Mouse (Mus musculus): ENCODE measurements at regions not wholly inside any gene's neighbourhood (a gene's known extent, or its start where the extent isn't known, plus 50 kb on each side); places are given as distances from the start of the nearest gene placed in this dataset.

GRCm38 (mm10) chr12:69425610-69426009 lies 53.4 kb upstream of the Gm9887 start:
- peaks cover 28% of the 10 kb centered on the region for H3K4me1 ChIP-seq (replicated peaks; ENCODE audit: low read depth, low read length)
- peaks cover 16% of the 10 kb centered on the region for H3K27me3 ChIP-seq (ENCODE audit: insufficient read depth, low read length)
- H3K36me3 ChIP-seq (ENCODE audit: insufficient read depth, low read length) = no peaks in the 10 kb centered on the region
- no peak for TF ChIP-seq CTCF (conservative IDR thresholded peaks at IDR 0.05; ENCODE audit: low read length)
- TF ChIP-seq NANOG (IDR thresholded peaks at IDR 0.05; ENCODE audit: borderline replicate concordance, low read length) = no peak
- TF ChIP-seq POU5F1 (IDR thresholded peaks at IDR 0.05; ENCODE audit: borderline replicate concordance, low read length) = no peak
- peaks cover 10% of the 10 kb centered on the region for H3K9me3 ChIP-seq (ENCODE audit: low read length)
- no peak overlapping the region for H3K4me3 ChIP-seq (replicated peaks; ENCODE audit: low read length)

DNA sequence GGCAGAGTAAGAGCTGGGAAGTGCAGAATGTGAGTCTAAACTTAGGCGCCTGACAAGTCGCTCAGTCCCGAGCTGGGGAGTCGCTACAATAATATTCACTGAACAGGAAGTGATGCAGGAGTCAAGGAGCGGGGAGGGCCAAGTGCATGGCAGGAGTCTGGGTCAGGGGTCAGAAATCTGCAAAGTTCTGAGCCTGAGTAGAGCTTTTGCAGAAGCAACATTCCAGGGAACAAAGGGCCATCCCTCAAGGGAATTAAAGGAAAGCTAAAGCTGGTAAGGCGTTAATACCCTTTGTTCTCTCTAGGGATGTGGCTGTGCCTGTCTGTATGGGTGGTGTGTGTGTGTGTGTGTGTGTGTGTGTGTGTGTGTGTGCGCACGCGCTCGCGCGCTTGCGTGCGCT lies 52.7 kb upstream of the Gm9887 start:
- Histone ChIP-seq H3K4me3 (replicated peaks; ENCODE audit: low read length) (no peak overlapping the region), H3K9me3 (ENCODE audit: low read length) (peaks cover 5% of the 10 kb centered on the region), H3K36me3 (ENCODE audit: insufficient read depth, low read length) (no peaks in the 10 kb centered on the region), H3K27me3 (ENCODE audit: insufficient read depth, low read length) (peaks cover 21% of the 10 kb centered on the region), H3K4me1 (replicated peaks; ENCODE audit: low read depth, low read length) (peaks cover 28% of the 10 kb centered on the region)
- TF ChIP-seq POU5F1 (IDR thresholded peaks at IDR 0.05; ENCODE audit: borderline replicate concordance, low read length) (no peak), NANOG (IDR thresholded peaks at IDR 0.05; ENCODE audit: borderline replicate concordance, low read length) (no peak), CTCF (conservative IDR thresholded peaks at IDR 0.05; ENCODE audit: low read length) (no peak)

Measured in E14TG2a.4 (cell line).